Mouse (Mus musculus) C2C12 (cell line): ENCODE measurements around the gene Mecr. TPM values are rescaled to one million over a fixed set of nuclear protein-coding genes. Genes with fewer than 3 reads are reported as not detected.

Experiments used
- H3K27me3 ChIP-seq: one replicate; pipeline ENCODE4 v1.6.1; 2011; ENCODE audit not compliant: control insufficient read depth, insufficient read depth, insufficient read length
- H3K36me3 ChIP-seq: one replicate; pipeline ENCODE4 v1.6.1; 2011; ENCODE audit not compliant: control insufficient read depth, insufficient read depth
- H3K4me3 ChIP-seq: one replicate; pipeline ENCODE4 v1.5.1; 2011; ENCODE audit warnings: mild to moderate bottlenecking, control low read depth; ENCODE audit not compliant: poor library complexity, insufficient read depth, severe bottlenecking
- H3K79me2 ChIP-seq: one replicate; pipeline ENCODE4 v1.6.1; 2011; ENCODE audit not compliant: control insufficient read depth, insufficient read depth
- H3K79me3 ChIP-seq: one replicate; pipeline ENCODE4 v1.6.1; 2011; ENCODE audit warnings: low read depth, control low read depth
- H3ac ChIP-seq: one replicate; pipeline ENCODE3; 2011; ENCODE audit warnings: low read depth; ENCODE audit not compliant: control insufficient read depth, insufficient read length
- CEBPB ChIP-seq: IDR thresholded peaks from one replicate; pipeline ENCODE4 v1.6.1; 2011; ENCODE audit warnings: low read depth, mild to moderate bottlenecking, control low read depth, moderate library complexity
- CTCF ChIP-seq: IDR thresholded peaks from one replicate; pipeline ENCODE4 v1.5.1; 2011; ENCODE audit not compliant: control insufficient read depth, insufficient read depth, insufficient read length
- FOSL1 ChIP-seq: IDR thresholded peaks from one replicate; pipeline ENCODE4 v1.8.0; 2011; ENCODE audit warnings: mild to moderate bottlenecking, low read length; ENCODE audit not compliant: poor library complexity, insufficient read depth, severe bottlenecking
- MAX ChIP-seq: IDR thresholded peaks from one replicate; pipeline ENCODE4 v1.6.1; 2011; ENCODE audit warnings: mild to moderate bottlenecking, control low read depth
- MYOD1 ChIP-seq: IDR thresholded peaks from one replicate; pipeline ENCODE4 v1.6.1; 2011; ENCODE audit warnings: low read depth; ENCODE audit not compliant: control insufficient read depth, insufficient read length
- MYOG ChIP-seq: IDR thresholded peaks from one replicate; pipeline ENCODE4 v1.6.1; 2011; ENCODE audit not compliant: control insufficient read depth, insufficient read length; ENCODE audit errors: extremely low read depth
- USF1 ChIP-seq: IDR thresholded peaks from one replicate; pipeline ENCODE4 v1.6.1; 2011; ENCODE audit warnings: low read depth, mild to moderate bottlenecking, control low read depth, moderate library complexity
- polyA plus RNA-seq: library from polyadenylated mRNA; unstranded; fragments of >200 nt; fragmentation: generic; extraction: Trizol; gene quantifications from one replicate; pipeline ENCODE4 v1.2.1, GENCODE M21; 2012; ENCODE audit warnings: missing spikeins

Gene Mecr
- polyA plus RNA-seq, 1 experiment, result 49.4 TPM

DNA sequence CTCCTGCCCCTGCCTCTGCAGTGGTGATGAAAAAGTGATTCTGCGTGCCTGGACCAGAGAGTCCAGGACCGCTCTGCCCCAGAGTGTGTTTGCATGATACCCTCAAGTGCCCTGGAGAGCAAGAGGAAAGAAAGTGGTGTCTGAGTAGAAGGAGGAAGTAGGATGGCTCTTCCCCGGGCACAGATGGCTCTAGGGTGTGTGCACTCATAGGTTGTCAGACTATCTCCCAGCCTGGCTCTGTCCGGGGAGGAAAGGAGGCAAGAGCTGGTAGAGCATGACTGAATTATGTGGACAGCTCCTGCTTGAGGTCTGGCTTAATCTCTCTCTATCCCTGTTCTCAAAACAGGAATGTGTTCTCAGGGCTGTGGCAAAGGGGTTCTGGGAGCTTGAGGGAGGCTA is 18.1 kb downstream of the Mecr start:
- Histone ChIP-seq H3K36me3 (peaks cover 48% of the 10 kb centered on the region), H3K4me3 (no peak overlapping the region), H3K79me2 (no peaks in the 10 kb centered on the region), H3ac (no peak overlapping the region), H3K79me3 (no peaks in the 10 kb centered on the region), H3K27me3 (no peaks in the 10 kb centered on the region)
- TF ChIP-seq FOSL1 (no peak), MAX (no peak), MYOD1 (no peak)

DNA sequence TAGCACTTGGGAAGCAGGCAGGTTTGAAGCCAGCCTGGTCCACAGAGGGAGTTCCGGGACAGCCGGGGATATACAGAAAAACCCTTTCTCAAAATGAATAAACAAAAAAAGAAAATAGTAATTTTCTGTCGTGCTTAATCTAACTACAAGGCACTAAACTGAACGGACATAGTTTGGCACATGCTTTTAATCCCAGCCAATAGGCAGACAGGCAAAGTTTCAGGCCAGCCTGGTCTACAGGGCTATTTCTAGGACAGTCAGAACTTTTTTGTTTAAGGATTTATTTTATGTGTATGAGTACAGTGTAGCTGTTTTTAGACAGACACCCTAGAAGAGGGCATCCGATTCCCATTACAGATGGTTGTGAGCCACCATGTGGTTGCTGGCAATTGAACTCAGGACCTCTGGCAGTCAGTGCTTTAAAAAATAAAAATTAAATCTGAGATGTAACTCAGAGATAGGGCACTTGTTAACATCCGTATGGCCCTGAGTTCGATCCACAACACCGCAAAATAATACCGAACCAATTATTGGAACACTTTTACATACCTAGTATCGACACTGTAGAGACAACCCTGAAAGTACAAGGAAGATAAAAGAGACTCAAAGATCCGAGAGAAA is 29.5 kb downstream of the Mecr start:
- peaks cover 3% of the 10 kb centered on the region for H3K36me3 ChIP-seq
- H3K79me3 ChIP-seq, result peaks cover 42% of the 10 kb centered on the region
- H3K27me3 ChIP-seq, result no peaks in the 10 kb centered on the region
- peaks cover 56% of the 10 kb centered on the region for H3K79me2 ChIP-seq
- TF ChIP-seq MYOG (no peak), CEBPB (no peak), MYOD1 (no peak), MAX (no peak), CTCF (no peak), USF1 (no peak), FOSL1 (no peak)
- H3ac ChIP-seq, result peak overlapping the region; percentile 76
- peak overlapping the region; percentile 89 for H3K4me3 ChIP-seq

DNA sequence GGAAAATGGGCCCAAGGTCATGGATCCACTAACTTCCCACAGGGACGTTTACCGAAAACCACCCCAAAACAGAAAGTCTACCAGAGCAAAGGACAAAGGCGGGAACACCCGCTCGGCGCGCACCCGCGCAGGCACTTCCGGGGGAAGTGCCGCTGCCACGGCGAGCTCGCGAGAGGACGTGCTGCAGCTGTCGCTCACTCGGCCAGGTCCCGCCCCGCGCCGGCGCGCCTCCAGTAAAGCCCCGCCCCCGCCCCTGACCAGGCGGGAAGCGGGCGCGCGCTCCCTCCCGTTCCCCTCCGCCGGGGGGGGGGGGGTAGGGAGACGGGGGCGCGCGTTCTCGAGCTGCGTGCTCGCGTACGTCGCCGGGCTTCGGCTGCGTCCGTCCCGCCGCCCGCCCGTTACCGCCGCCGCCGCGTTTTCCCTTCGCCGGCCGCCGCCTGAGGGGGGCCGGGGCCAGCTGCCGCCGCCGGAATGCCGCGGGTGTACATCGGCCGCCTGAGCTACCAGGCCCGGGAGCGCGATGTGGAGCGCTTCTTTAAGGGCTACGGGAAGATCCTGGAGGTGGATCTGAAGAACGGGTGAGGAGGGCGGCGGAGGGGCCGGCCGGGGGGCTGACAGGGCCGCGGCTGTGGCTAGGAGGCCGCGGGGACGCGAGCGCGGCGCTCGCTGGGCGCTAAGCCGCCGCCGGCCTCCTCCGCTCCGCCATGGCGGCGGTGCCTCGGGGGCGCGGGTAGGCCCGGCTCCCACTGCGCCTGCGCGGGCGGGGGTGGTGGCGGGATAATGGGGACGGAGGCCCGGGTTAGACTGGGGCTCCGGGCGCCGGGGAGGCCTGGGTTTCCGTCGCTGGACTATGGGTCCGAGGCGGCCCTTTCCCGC is 30.3 kb downstream of the Mecr start, which contains the start of gene Srsf4:
Gene Srsf4 (plus strand): TSS at position 325 of the 876 bp plus-strand sequence.
- peak within 1 kb of the TSS; percentile 91 for H3ac ChIP-seq
- TF ChIP-seq FOSL1 (no peak), MAX (peak; percentile 94), CTCF (no peak), USF1 (no peak), MYOD1 (peak; percentile 40)
- H3K27me3 ChIP-seq, result no peaks in the 10 kb centered on the region
- H3K4me3 ChIP-seq, result peak within 1 kb of the TSS; percentile 89
- H3K79me3 ChIP-seq, result peaks cover 50% of the 10 kb centered on the region
- peaks cover 64% of the 10 kb centered on the region for H3K79me2 ChIP-seq
- no peaks in the 10 kb centered on the region for H3K36me3 ChIP-seq

DNA sequence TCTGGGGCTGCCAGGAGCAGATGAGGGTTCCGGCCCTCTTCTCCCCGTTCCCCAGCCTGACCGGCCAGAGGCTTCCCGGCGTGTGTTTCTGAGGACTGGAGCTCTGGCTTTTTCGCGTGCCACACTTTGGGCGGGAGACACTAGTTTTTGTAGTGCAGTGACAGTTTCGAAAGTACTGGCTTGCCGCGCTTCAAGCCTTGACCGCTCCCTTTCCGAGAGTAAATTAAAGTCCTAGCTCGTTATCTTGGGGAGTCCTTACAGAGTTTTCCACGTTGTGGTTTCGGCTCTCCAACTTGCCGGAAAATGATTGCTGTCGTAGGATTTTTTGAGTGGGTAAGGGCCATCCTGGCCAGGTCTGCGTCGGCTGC is 30.9 kb downstream of the Mecr start:
- peak overlapping the region; percentile 89 for H3K4me3 ChIP-seq
- TF ChIP-seq CTCF (no peak), MYOG (no peak), USF1 (no peak), CEBPB (no peak), FOSL1 (no peak), MAX (no peak), MYOD1 (no peak)

DNA sequence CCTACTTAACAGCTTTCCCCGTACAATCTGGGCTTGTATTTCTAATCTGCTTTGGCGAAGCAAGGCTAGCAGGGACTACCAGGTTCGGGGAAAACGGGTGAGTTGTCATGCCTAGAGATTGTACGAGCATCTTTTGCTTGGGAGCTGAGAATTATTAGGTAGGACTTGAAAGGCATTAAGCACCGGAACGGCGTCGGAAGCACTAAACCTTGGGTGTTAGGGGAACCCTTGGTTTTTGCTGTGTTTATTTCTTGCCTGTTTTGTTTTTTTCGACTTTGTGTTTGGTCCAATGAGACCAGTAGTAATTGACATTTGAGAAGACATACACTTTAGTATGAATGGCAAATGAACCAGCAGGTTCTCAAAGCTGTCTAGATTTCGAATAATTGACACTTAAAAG is 31.3 kb downstream of the Mecr start:
- Histone ChIP-seq H3K36me3 (no peaks in the 10 kb centered on the region), H3ac (peak overlapping the region; percentile 91), H3K4me3 (peak overlapping the region; percentile 89), H3K27me3 (no peaks in the 10 kb centered on the region), H3K79me3 (peaks cover 60% of the 10 kb centered on the region), H3K79me2 (peaks cover 74% of the 10 kb centered on the region)
- TF ChIP-seq FOSL1 (no peak), CTCF (no peak), MYOD1 (no peak), CEBPB (no peak), USF1 (no peak), MAX (no peak), MYOG (no peak)

More for the DNA sequence above, 30.9 kb downstream of the Mecr start:
- Histone ChIP-seq H3K27me3 (no peaks in the 10 kb centered on the region), H3K36me3 (no peaks in the 10 kb centered on the region), H3ac (peak overlapping the region; percentile 91), H3K79me2 (peaks cover 70% of the 10 kb centered on the region), H3K79me3 (peaks cover 56% of the 10 kb centered on the region)
